Mouse (Mus musculus) MEL (cell line): ENCODE data around the gene Lamp3. TPM values are rescaled to one million over a fixed set of nuclear protein-coding genes. Genes with fewer than 3 reads are reported as not detected.
"Not testable (repeated sequence)": the region's sequence is repeated elsewhere in the genome, so short reads cannot be mapped to it uniquely, and the experiment has no call there.

Source experiments
- DNase-seq: peaks from one replicate; pipeline ENCODE4 v3.0.0; 2011; ENCODE audit warnings: low read depth, low spot score
- H3K27ac ChIP-seq: 2 replicates; pipeline ENCODE4 v1.5.1; 2012; ENCODE audit warnings: low read depth, mild to moderate bottlenecking, control low read depth, low read length, moderate library complexity; ENCODE audit not compliant: control insufficient read depth
- H3K27me3 ChIP-seq, 2 experiments: fragments of 150-350 bp in 1 of 2; sonication (generic) in 1 of 2; 2 replicates each; pipeline ENCODE4 v1.6.1; 2012; ENCODE audit warnings: low read length in 2 of 2, mild to moderate bottlenecking in 2 of 2, improper control_type of control experiment in 1 of 2, moderate library complexity in 1 of 2; ENCODE audit not compliant: insufficient read depth in 2 of 2, control insufficient read depth in 1 of 2
- H3K36me3 ChIP-seq, 2 experiments: 2 replicates each; pipeline ENCODE4 v1.6.1; 2012 to 2014; ENCODE audit warnings: low read length in 2 of 2, improper control_type of control experiment in 1 of 2, inconsistent platforms in 1 of 2, mild to moderate bottlenecking in 1 of 2; ENCODE audit not compliant: insufficient read depth in 2 of 2, control insufficient read depth in 1 of 2
- H3K4me1 ChIP-seq, 2 experiments: fragments of 150-350 bp in 1 of 2; sonication (generic) in 1 of 2; 2 replicates each; pipeline ENCODE4 v1.6.1; 2012; ENCODE audit warnings: low read length in 2 of 2, improper control_type of control experiment in 1 of 2, mild to moderate bottlenecking in 1 of 2; ENCODE audit not compliant: insufficient read depth in 2 of 2, control insufficient read depth in 1 of 2
- H3K4me3 ChIP-seq, 2 experiments: fragments of 150-350 bp in 1 of 2; sonication (generic) in 1 of 2; 2 replicates each; pipeline ENCODE4 v1.5.1; 2012; ENCODE audit warnings: low read depth in 2 of 2, low read length in 2 of 2, mild to moderate bottlenecking in 2 of 2, moderate library complexity in 2 of 2, control low read depth in 1 of 2, improper control_type of control experiment in 1 of 2; ENCODE audit not compliant: control insufficient read depth in 1 of 2, insufficient read depth in 1 of 2
- H3K79me2 ChIP-seq: 2 replicates; pipeline ENCODE4 v1.6.1; 2012; ENCODE audit warnings: mild to moderate bottlenecking, low read length, moderate library complexity; ENCODE audit not compliant: control insufficient read depth, poor library complexity, insufficient read depth
- H3K9ac ChIP-seq: 2 replicates; pipeline ENCODE4 v1.6.1; 2012; ENCODE audit warnings: low read depth, mild to moderate bottlenecking, control low read depth, low read length, moderate library complexity; ENCODE audit not compliant: control insufficient read depth, poor library complexity, severe bottlenecking
- H3K9me3 ChIP-seq: fragments of 150-350 bp; sonication (generic); replicated peaks from 2 replicates; pipeline ENCODE4 v1.6.1; 2012; ENCODE audit warnings: mild to moderate bottlenecking, low read length, improper control_type of control experiment, moderate library complexity; ENCODE audit not compliant: insufficient read depth
- BHLHE40 ChIP-seq: IDR thresholded peaks from 2 replicates; pipeline ENCODE4 v1.6.1; 2012; ENCODE audit warnings: low read depth, mild to moderate bottlenecking, inconsistent platforms, low read length, improper control_type of control experiment, borderline replicate concordance
- CHD1 ChIP-seq: IDR thresholded peaks from 2 replicates; pipeline ENCODE4 v1.6.1; 2012; ENCODE audit warnings: low read depth, mild to moderate bottlenecking, inconsistent platforms, low read length, improper control_type of control experiment
- E2F4 ChIP-seq: IDR thresholded peaks from 2 replicates; pipeline ENCODE4 v1.6.1; 2011; ENCODE audit warnings: low read depth, low read length, improper control_type of control experiment, borderline replicate concordance
- ELF1 ChIP-seq: IDR thresholded peaks from 2 replicates; pipeline ENCODE4 v1.6.1; 2014; ENCODE audit warnings: low read depth, mild to moderate bottlenecking, inconsistent platforms, low read length, improper control_type of control experiment, moderate library complexity
- HCFC1 ChIP-seq: IDR thresholded peaks from 2 replicates; pipeline ENCODE4 v1.6.1; 2012; ENCODE audit warnings: low read depth, mild to moderate bottlenecking, inconsistent platforms, low read length, improper control_type of control experiment, moderate library complexity
- MAFK ChIP-seq: IDR thresholded peaks from 2 replicates; pipeline ENCODE4 v1.6.1; 2011; ENCODE audit warnings: low read depth, mild to moderate bottlenecking, low read length, improper control_type of control experiment, borderline replicate concordance
- MAZ ChIP-seq: IDR thresholded peaks from 2 replicates; pipeline ENCODE4 v1.6.1; 2012; ENCODE audit warnings: low read depth, mild to moderate bottlenecking, inconsistent platforms, low read length, improper control_type of control experiment
- MXI1 ChIP-seq: IDR thresholded peaks from 2 replicates; pipeline ENCODE4 v1.6.1; 2011; ENCODE audit warnings: mild to moderate bottlenecking, low read depth, low read length, improper control_type of control experiment
- MYC ChIP-seq: IDR thresholded peaks from 2 replicates; pipeline ENCODE4 v1.6.1; 2011; ENCODE audit warnings: low read depth, mild to moderate bottlenecking, low read length, improper control_type of control experiment, moderate library complexity
- POLR2A ChIP-seq, 2 experiments: IDR thresholded peaks; 2 replicates each; pipeline ENCODE4 v1.6.1; 2011 to 2012; ENCODE audit warnings: low read length in 2 of 2, mild to moderate bottlenecking in 2 of 2, control low read depth in 1 of 2, improper control_type of control experiment in 1 of 2, low read depth in 1 of 2, moderate library complexity in 1 of 2; ENCODE audit not compliant: control insufficient read depth in 1 of 2, insufficient read depth in 1 of 2, poor library complexity in 1 of 2
- POLR2AphosphoS2 ChIP-seq: IDR thresholded peaks from 2 replicates; pipeline ENCODE4 v1.6.1; 2011; ENCODE audit warnings: low read length, improper control_type of control experiment
- POLR2AphosphoS5 ChIP-seq: IDR thresholded peaks from 2 replicates; pipeline ENCODE4 v1.6.1; 2012; ENCODE audit warnings: low read depth, borderline replicate concordance, mild to moderate bottlenecking, inconsistent platforms, low read length, moderate library complexity, mixed read lengths
- RCOR1 ChIP-seq: IDR thresholded peaks from 2 replicates; pipeline ENCODE4 v1.6.1; 2012; ENCODE audit warnings: low read depth, mild to moderate bottlenecking, inconsistent platforms, low read length, improper control_type of control experiment
- SIN3A ChIP-seq: IDR thresholded peaks from 2 replicates; pipeline ENCODE4 v1.6.1; 2012; ENCODE audit warnings: low read length, improper control_type of control experiment, inconsistent platforms
- TAL1 ChIP-seq: IDR thresholded peaks from 2 replicates; pipeline ENCODE4 v1.6.1; 2012; ENCODE audit warnings: mild to moderate bottlenecking, inconsistent platforms, low read length, moderate library complexity, mixed read lengths
- TCF12 ChIP-seq: IDR thresholded peaks from 2 replicates; pipeline ENCODE4 v1.6.1; 2014; ENCODE audit warnings: low read depth, mild to moderate bottlenecking, inconsistent platforms, low read length, improper control_type of control experiment, moderate library complexity
- UBTF ChIP-seq: IDR thresholded peaks from 2 replicates; pipeline ENCODE4 v1.6.1; 2012; ENCODE audit warnings: low read depth, mild to moderate bottlenecking, inconsistent platforms, low read length, improper control_type of control experiment, moderate library complexity, borderline replicate concordance; ENCODE audit not compliant: insufficient read depth
- ZC3H11A ChIP-seq: IDR thresholded peaks from 2 replicates; pipeline ENCODE4 v1.6.1; 2012; ENCODE audit warnings: low read depth, mild to moderate bottlenecking, inconsistent platforms, low read length, improper control_type of control experiment
- ZKSCAN1 ChIP-seq: IDR thresholded peaks from 2 replicates; pipeline ENCODE4 v1.6.1; 2012; ENCODE audit warnings: low read depth, mild to moderate bottlenecking, inconsistent platforms, low read length, improper control_type of control experiment, moderate library complexity
- ZNF384 ChIP-seq: IDR thresholded peaks from 2 replicates; pipeline ENCODE4 v1.6.1; 2012; ENCODE audit warnings: low read depth, mild to moderate bottlenecking, inconsistent platforms, low read length, improper control_type of control experiment
- polyA plus RNA-seq, 2 experiments: library from polyadenylated mRNA; stranded (reverse) in 1 of 2; unstranded in 1 of 2; fragments of >175 nt in 1 of 2; fragments of >200 nt in 1 of 2; gene quantifications; 2 replicates each; pipeline versions ENCODE4 v1.2.1 to v1.2.4; 2012; ENCODE audit warnings: low replicate concordance in 2 of 2, low read depth in 1 of 2; ENCODE audit not compliant: insufficient read length in 2 of 2, insufficient read depth in 1 of 2, missing spikeins in 1 of 2
- total RNA-seq: library from RNA; depleted of rRNA; stranded (reverse); fragments of 300-350 nt; gene quantifications from 2 replicates; pipeline ENCODE4 v1.2.3, GENCODE M21; 2012; rRNA removed

The Lamp3 gene
- total and polyA plus RNA-seq, 3 experiments: 0.08 TPM; not detected in 2

- TF ChIP-seq ELF1: no peak
- TF ChIP-seq MYC: no peak
- TF ChIP-seq MXI1: no peak
- no peak for TF ChIP-seq SIN3A
- TF ChIP-seq, all 39 proteins: peak for 4
Observed at GRCm38 (mm10) chr16:19666312-19666711, 39.9 kb downstream of the Lamp3 start (continued).

DNA sequence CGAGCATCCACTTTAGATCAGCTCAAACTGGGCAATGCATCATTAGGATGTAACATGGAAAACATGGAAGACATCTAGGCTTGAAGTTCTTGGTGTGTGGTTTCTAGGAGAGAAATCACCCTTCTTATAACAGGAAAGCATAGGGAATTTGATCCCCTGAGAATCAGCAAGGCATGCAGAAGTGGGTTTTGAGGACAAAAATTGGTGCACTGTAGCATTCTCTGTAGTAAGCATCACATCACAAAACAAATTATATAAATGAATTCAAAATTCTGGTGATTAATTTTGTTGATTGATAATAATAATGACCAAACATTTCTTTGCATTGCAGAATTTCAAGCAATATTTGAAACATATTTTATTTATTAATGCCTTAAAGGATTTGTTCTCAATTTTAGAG lies 76.4 kb downstream of the Lamp3 start, which contains the start of gene Olfr171:
Gene Olfr171 (minus strand): TSS at position 101 of the 400 bp plus-strand sequence.
- no peak for DNase-seq
- no peaks in the 10 kb centered on the region for H3K4me1 ChIP-seq

DNA sequence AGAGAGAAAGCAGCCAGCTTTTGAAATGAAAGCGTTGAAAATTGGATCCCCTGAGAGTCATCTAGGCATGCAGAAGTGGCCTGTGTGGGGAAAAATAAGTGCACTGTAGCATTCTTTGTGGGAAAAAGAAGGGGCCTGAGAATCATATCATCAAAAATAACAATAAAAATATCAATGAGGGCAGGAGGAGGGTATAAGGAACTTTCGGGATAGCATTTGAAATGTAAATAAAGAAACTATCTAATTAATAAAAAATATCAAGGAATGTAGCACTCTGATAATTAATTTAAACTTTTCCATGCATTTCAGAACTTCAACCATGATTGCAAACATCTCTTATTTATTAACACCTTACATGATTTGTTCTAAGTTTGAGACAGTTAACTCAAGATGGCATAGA lies 94.4 kb downstream of the Lamp3 start, which contains the start of gene Olfr170:
Gene Olfr170 (minus strand): TSS at position 101 of the 400 bp plus-strand sequence.
- H3K4me3 ChIP-seq, DNase-seq, H3K9ac ChIP-seq, H3K79me2 ChIP-seq, H3K4me1 ChIP-seq, H3K27ac ChIP-seq, H3K36me3 ChIP-seq, H3K9me3 ChIP-seq, H3K27me3 ChIP-seq: not testable (repeated sequence)

More for the DNA sequence above, 76.4 kb downstream of the Lamp3 start, which contains the start of gene Olfr171:
- no peaks in the 10 kb centered on the region for H3K27me3 ChIP-seq
- no peaks in the 10 kb centered on the region for H3K9me3 ChIP-seq
- H3K27ac ChIP-seq: no peak within 1 kb of the TSS
- H3K79me2 ChIP-seq: no peaks in the 10 kb centered on the region
- no peak for TF ChIP-seq POLR2A (IDR thresholded peaks at IDR 0.05; ENCODE audit: control insufficient read depth in 1 of 2, insufficient read depth in 1 of 2, low read depth in 1 of 2, low read length in 2 of 2, poor library complexity in 1 of 2)
- no peak for TF ChIP-seq POLR2AphosphoS2
- TF ChIP-seq HCFC1: no peak
- no peak for TF ChIP-seq POLR2AphosphoS5
- TF ChIP-seq RCOR1: no peak
- no peak for TF ChIP-seq MAFK
- TF ChIP-seq TAL1: no peak
- no peak for TF ChIP-seq ZKSCAN1
- TF ChIP-seq TCF12: no peak
- no peak for TF ChIP-seq UBTF
- TF ChIP-seq CHD1: no peak
- TF ChIP-seq ZC3H11A: no peak
- no peak for TF ChIP-seq MAZ
- no peak for TF ChIP-seq BHLHE40
- no peak for TF ChIP-seq ZNF384
- TF ChIP-seq E2F4: no peak
- no peak for TF ChIP-seq MXI1
- no peak within 1 kb of the TSS for H3K9ac ChIP-seq
- H3K36me3 ChIP-seq: no peaks in the 10 kb centered on the region
- no peak within 1 kb of the TSS for H3K4me3 ChIP-seq

Other genes with a start within 250 kb of the Lamp3 start
- not detected in 2 replicates for gene Olfr166, start 222.7 kb downstream of the Lamp3 start, total RNA-seq
- gene Olfr166, start 222.7 kb downstream of the Lamp3 start, polyA plus RNA-seq: not detected
- gene Olfr167, start 184.1 kb downstream of the Lamp3 start, total RNA-seq: not detected in 2 replicates
- gene Olfr167, start 184.1 kb downstream of the Lamp3 start, polyA plus RNA-seq: not detected
- gene Olfr168, start 170.8 kb downstream of the Lamp3 start, total RNA-seq: not detected in 2 replicates
- not detected for gene Olfr168, start 170.8 kb downstream of the Lamp3 start, polyA plus RNA-seq
- not detected in 2 replicates for gene Olfr169, start 134.6 kb downstream of the Lamp3 start, total RNA-seq
- gene Olfr169, start 134.6 kb downstream of the Lamp3 start, polyA plus RNA-seq: not detected
- not detected in 2 replicates for gene Olfr170, start 94.5 kb downstream of the Lamp3 start, total RNA-seq
- gene Olfr170, start 94.5 kb downstream of the Lamp3 start, polyA plus RNA-seq: not detected
- gene Olfr171, start 76.5 kb downstream of the Lamp3 start, total RNA-seq: not detected in 2 replicates
- gene Olfr171, start 76.5 kb downstream of the Lamp3 start, polyA plus RNA-seq: not detected
- not detected in 2 replicates for gene B3gnt5, start 53.8 kb upstream of the Lamp3 start, total RNA-seq
- gene B3gnt5, start 53.8 kb upstream of the Lamp3 start, polyA plus RNA-seq: not detected